Mouse (Mus musculus): ENCODE measurements around the gene Ang4.

DNA sequence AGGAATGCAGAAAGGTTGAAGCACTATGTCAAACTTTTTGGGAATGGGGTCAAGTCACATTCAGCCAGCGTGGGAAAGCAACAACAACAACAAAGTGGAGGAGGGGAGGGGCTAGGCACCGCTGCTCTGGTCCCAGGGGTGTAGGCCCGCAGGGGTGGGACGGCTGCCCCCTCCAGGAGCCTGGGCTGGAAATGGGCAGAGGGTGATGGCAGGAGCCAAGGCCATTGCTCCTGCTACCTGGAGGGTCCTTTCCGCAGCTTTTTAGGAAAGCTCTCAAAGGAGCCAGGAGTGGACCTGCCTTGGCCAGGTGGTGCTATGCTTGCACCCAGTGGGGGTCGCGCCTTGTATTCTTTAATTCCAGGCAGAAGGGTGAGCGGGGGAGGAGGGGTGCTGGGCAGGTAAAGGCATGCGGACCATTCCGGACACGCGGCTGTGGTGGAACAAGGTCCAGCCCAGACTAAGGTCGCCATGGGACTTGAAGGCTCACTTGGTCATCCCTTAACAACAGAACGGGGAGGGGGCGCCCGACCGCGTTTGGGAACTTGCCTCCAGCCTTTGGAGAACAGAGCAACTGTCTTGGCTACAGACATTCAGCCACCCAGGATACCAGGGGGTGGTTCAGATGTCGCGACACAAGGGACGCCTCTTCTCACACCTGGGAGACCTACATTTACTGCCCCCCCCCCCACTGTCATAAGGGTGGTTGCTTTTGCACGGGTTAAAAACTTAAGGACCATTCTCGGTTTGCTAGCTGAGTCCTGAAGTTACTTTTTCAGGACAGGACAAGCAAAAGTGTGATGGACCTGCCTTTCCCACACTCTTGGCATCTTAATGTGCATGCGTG is 34.0 kb downstream of the Ang4 start:
- no peak for TF ChIP-seq EP300 (IDR thresholded peaks at IDR 0.05; ENCODE audit: low read depth)
- no peak for TF ChIP-seq CTCF (IDR thresholded peaks at IDR 0.05; ENCODE audit: low read depth)
